Mouse (Mus musculus) left cerebral cortex, adult 9 months (tissue): ENCODE data around the gene Usp28.
"Not testable (repeated sequence)": the region's sequence is repeated elsewhere in the genome, so short reads cannot be mapped to it uniquely, and the experiment has no call there.

Experiments
- DNase-seq, 2 experiments: peaks; one replicate each; pipeline ENCODE4 v3.0.0; 2022; ENCODE audit warnings: low spot score in 2 of 2

Usp28 gene

GRCm38 (mm10) chr9:48984845-48985707 lies at the start of gene Usp28:
Gene Usp28, plus strand, starts transcription at chr9:48985375.
- peak; percentile 95 to 97 for DNase-seq

GRCm38 (mm10) chr9:48942349-48942748 lies 42.8 kb upstream of the Usp28 start:
- no peak for DNase-seq

- no peak for DNase-seq
Measured at GRCm38 (mm10) chr9:48947565-48947964, 37.6 kb upstream of the Usp28 start.

GRCm38 (mm10) chr9:48961314-48961713 lies 23.9 kb upstream of the Usp28 start:
- DNase-seq: no peak

GRCm38 (mm10) chr9:48962131-48962530 lies 23.0 kb upstream of the Usp28 start:
- DNase-seq: no peak

GRCm38 (mm10) chr9:48964587-48965040 lies 20.6 kb upstream of the Usp28 start, which contains the start of gene Htr3b:
Gene Htr3b, minus strand, starts transcription at chr9:48964990.
- DNase-seq: no peak

- DNase-seq: peak in 1 of 2 experiments; percentile 63
Measured at GRCm38 (mm10) chr9:48972494-48972893, 12.7 kb upstream of the Usp28 start.

GRCm38 (mm10) chr9:48976661-48977355 lies 8.4 kb upstream of the Usp28 start:
- no peak for DNase-seq

- no peak for DNase-seq
Measured at GRCm38 (mm10) chr9:48980371-48980770, 4.8 kb upstream of the Usp28 start.

GRCm38 (mm10) chr9:48980781-48981180 lies 4.4 kb upstream of the Usp28 start:
- DNase-seq: no peak

GRCm38 (mm10) chr9:48981827-48982226 lies 3.3 kb upstream of the Usp28 start:
- DNase-seq: no peak

GRCm38 (mm10) chr9:48983801-48984200 lies 1.4 kb upstream of the Usp28 start:
- DNase-seq: not testable (repeated sequence)

GRCm38 (mm10) chr9:48984320-48984844 lies 793 bp upstream of the Usp28 start:
- DNase-seq: no peak

- DNase-seq: no peak
Measured at GRCm38 (mm10) chr9:48985708-48986088, 523 bp downstream of the Usp28 start.

- peak in 1 of 2 experiments; percentile 8 for DNase-seq
Measured at GRCm38 (mm10) chr9:48986616-48987141, 1.5 kb downstream of the Usp28 start.

GRCm38 (mm10) chr9:48987201-48988101 lies 2.3 kb downstream of the Usp28 start:
- DNase-seq: peak in 1 of 2 experiments; percentile 7

- no peak for DNase-seq
Measured at GRCm38 (mm10) chr9:48991671-48992070, 6.5 kb downstream of the Usp28 start.

- DNase-seq: no peak
Measured at GRCm38 (mm10) chr9:48994779-48995178, 9.6 kb downstream of the Usp28 start.

GRCm38 (mm10) chr9:48995735-48996134 lies 10.6 kb downstream of the Usp28 start:
- DNase-seq: no peak

GRCm38 (mm10) chr9:48999256-48999655 lies 14.1 kb downstream of the Usp28 start:
- no peak for DNase-seq

- DNase-seq: no peak
Measured at GRCm38 (mm10) chr9:49015824-49016223, 30.6 kb downstream of the Usp28 start.
